Mouse (Mus musculus) frontal cortex, postnatal 25 days (tissue): ENCODE data around the gene Myof.

ENCODE experiments used
- DNase-seq, 2 experiments: peaks; one replicate each; pipeline ENCODE4 v3.0.0; 2022; ENCODE audit warnings: low spot score in 2 of 2

Gene Myof

GRCm38 (mm10) chr19:38043281-38043981, at the start of gene Myof:
TSS of gene Myof (minus strand) at chr19:38043577.
- DNase-seq = no peak

- no peak for DNase-seq
These were observed 48.2 kb upstream of the Myof start for GRCm38 (mm10) chr19:38091512-38091985.

GRCm38 (mm10) chr19:38089358-38089757, 46.0 kb upstream of the Myof start:
- no peak for DNase-seq

GRCm38 (mm10) chr19:38086948-38087551, 43.7 kb upstream of the Myof start:
- peak; percentile 4 to 11 for DNase-seq

- no peak for DNase-seq
These were observed 42.5 kb upstream of the Myof start for GRCm38 (mm10) chr19:38085841-38086240.

- DNase-seq = no peak
These were observed 39.7 kb upstream of the Myof start for GRCm38 (mm10) chr19:38082931-38083525.

GRCm38 (mm10) chr19:38081361-38081760, 38.0 kb upstream of the Myof start:
- no peak for DNase-seq

- no peak for DNase-seq
These were observed 34.6 kb upstream of the Myof start for GRCm38 (mm10) chr19:38077851-38078540.

- DNase-seq = no peak
These were observed 32.9 kb upstream of the Myof start for GRCm38 (mm10) chr19:38076251-38076650.

- DNase-seq = no peak
These were observed 31.7 kb upstream of the Myof start for GRCm38 (mm10) chr19:38075051-38075450.

- no peak for DNase-seq
These were observed 29.8 kb upstream of the Myof start for GRCm38 (mm10) chr19:38073226-38073625.

- no peak for DNase-seq
These were observed 20.7 kb upstream of the Myof start for GRCm38 (mm10) chr19:38064051-38064450.

- DNase-seq = no peak
These were observed 19.8 kb upstream of the Myof start for GRCm38 (mm10) chr19:38063201-38063600.

- DNase-seq = no peak
These were observed 13.6 kb upstream of the Myof start for GRCm38 (mm10) chr19:38056931-38057330.

- no peak for DNase-seq
These were observed 12.9 kb upstream of the Myof start for GRCm38 (mm10) chr19:38056276-38056675.

GRCm38 (mm10) chr19:38055798-38056197, 12.4 kb upstream of the Myof start:
- DNase-seq = no peak

- DNase-seq = peak; percentile 78 to 85
These were observed 11.4 kb upstream of the Myof start, which contains the start of gene Cep55 for GRCm38 (mm10) chr19:38054720-38055192. TSS of gene Cep55 (plus strand) at chr19:38055011.

- peak in 1 of 2 experiments; percentile 37 for DNase-seq
These were observed 10.9 kb upstream of the Myof start for GRCm38 (mm10) chr19:38054149-38054719.

- no peak for DNase-seq
These were observed 10.1 kb upstream of the Myof start for GRCm38 (mm10) chr19:38053227-38054041.

- DNase-seq = no peak
These were observed 6.3 kb upstream of the Myof start for GRCm38 (mm10) chr19:38049686-38050085.

- DNase-seq = no peak
These were observed 1.8 kb upstream of the Myof start for GRCm38 (mm10) chr19:38045198-38045597.
